ENCODE assay signal across 8 mouse cellular contexts in genomic region chr19:8943047-8943446, GRCm38 (mm10). TPM values are rescaled to one million over a fixed set of nuclear protein-coding genes. Genes with fewer than 3 reads are reported as not detected.
DNase-seq lines count a peak whose midpoint lies in the region; ATAC-seq and TF ChIP-seq lines count a peak whose summit lies in the region.

No protein-coding gene starts in this region.

- H3K4me1 ChIP-seq in lung, embryonic 16.5 days (replicated peaks; ENCODE audit: control insufficient read depth, insufficient read depth, low read length), result peaks cover 31% of the 10 kb centered on the region
- peaks cover 40% of the 10 kb centered on the region for H3K4me1 ChIP-seq in embryonic facial prominence, embryonic 15.5 days
- H3K4me1 ChIP-seq in limb, embryonic 10.5 days, result peaks cover 36% of the 10 kb centered on the region
- peaks cover 12% of the 10 kb centered on the region for H3K4me1 ChIP-seq in olfactory bulb, adult 2 months (ENCODE audit: control insufficient read depth, insufficient read depth, low read length)

- peak overlapping the region; percentile 14; the same call in 1 of the 2 replicates for H3K27ac ChIP-seq in lung, embryonic 16.5 days (ENCODE audit: low read length)
- H3K27ac ChIP-seq in embryonic facial prominence, embryonic 15.5 days (replicated peaks), result peak overlapping the region; percentile 99
- H3K27ac ChIP-seq in limb, embryonic 10.5 days, result peak overlapping the region; percentile 99
- no peak overlapping the region for H3K27ac ChIP-seq in olfactory bulb, adult 2 months (ENCODE audit: insufficient read depth, low read depth, low read length)

- no peaks in the 10 kb centered on the region for H3K9me3 ChIP-seq in lung, embryonic 16.5 days (ENCODE audit: control insufficient read depth, low read length)
- no peaks in the 10 kb centered on the region for H3K9me3 ChIP-seq in embryonic facial prominence, embryonic 15.5 days (replicated peaks)
- H3K9me3 ChIP-seq in limb, embryonic 10.5 days (replicated peaks), result no peaks in the 10 kb centered on the region

- H3K4me2 ChIP-seq in lung, embryonic 16.5 days (ENCODE audit: low read depth, low read length), result peak overlapping the region; percentile 57
- H3K4me2 ChIP-seq in embryonic facial prominence, embryonic 15.5 days (replicated peaks), result peak overlapping the region; percentile 61

- TF ChIP-seq POLR2A in olfactory bulb, adult 2 months (IDR thresholded peaks at IDR 0.05; ENCODE audit: insufficient read depth, low read depth, low read length), result no peak

- WGBS in lung, embryonic 16.5 days, result 51% methylated on average over 2 of the region's 2 CpGs
- WGBS in embryonic facial prominence, embryonic 15.5 days, result 43% methylated on average over 2 of the region's 2 CpGs
- WGBS in limb, embryonic 10.5 days, result 72% methylated on average over 2 of the region's 2 CpGs
- 48% methylated on average over 2 of the region's 2 CpGs for WGBS in olfactory bulb, adult 2 months

- H3K27me3 ChIP-seq in lung, embryonic 16.5 days (ENCODE audit: control insufficient read depth, insufficient read depth, low read depth, low read length), result no peaks in the 10 kb centered on the region
- H3K27me3 ChIP-seq in embryonic facial prominence, embryonic 15.5 days, result no peaks in the 10 kb centered on the region
- H3K27me3 ChIP-seq in limb, embryonic 10.5 days (ENCODE audit: low read depth, poor library complexity, severe bottlenecking), result no peaks in the 10 kb centered on the region

- ATAC-seq in lung, embryonic 16.5 days (ENCODE audit: low read depth), result no peak
- no peak for ATAC-seq in embryonic facial prominence, embryonic 15.5 days (ENCODE audit: insufficient number of reproducible peaks, low FRiP score, low TSS enrichment, low read depth)
- no peak for ATAC-seq in CD4-positive, CD25-positive, alpha-beta regulatory T cell, adult 4 months

- no peak for TF ChIP-seq CTCF in olfactory bulb, adult 2 months (IDR thresholded peaks at IDR 0.05; ENCODE audit: insufficient read depth, low read depth, low read length)

- no peak for DNase-seq in lung, postnatal 14 days
- no peak for DNase-seq in limb, embryonic 10.5 days (ENCODE audit: low spot score)
- no peak for DNase-seq in right cerebral cortex, adult 18-20 months
- DNase-seq in frontal cortex, postnatal 14 days (ENCODE audit: low spot score in 2 of 2), result no peak

- peaks cover 37% of the 10 kb centered on the region for H3K36me3 ChIP-seq in lung, embryonic 16.5 days (ENCODE audit: control insufficient read depth, insufficient read depth, low read length)
- peaks cover 51% of the 10 kb centered on the region for H3K36me3 ChIP-seq in embryonic facial prominence, embryonic 15.5 days
- peaks cover 77% of the 10 kb centered on the region for H3K36me3 ChIP-seq in limb, embryonic 10.5 days

- H3K9ac ChIP-seq in lung, embryonic 16.5 days (ENCODE audit: low read length), result peak overlapping the region; percentile 92
- H3K9ac ChIP-seq in embryonic facial prominence, embryonic 15.5 days, result peak overlapping the region; percentile 97

- H3K4me3 ChIP-seq in lung, embryonic 16.5 days (ENCODE audit: low read length), result peak overlapping the region; percentile 73
- H3K4me3 ChIP-seq in embryonic facial prominence, embryonic 15.5 days (replicated peaks), result peak overlapping the region; percentile 68
- H3K4me3 ChIP-seq in limb, embryonic 10.5 days, result peak overlapping the region; percentile 85
- H3K4me3 ChIP-seq in olfactory bulb, adult 2 months (ENCODE audit: insufficient read depth, low read depth, low read length), result peak overlapping the region; percentile 83

RNA-seq across cellular contexts. Expression of gene Mta2, which starts 1.4 kb away (rescaled TPM):
- polyA plus RNA-seq in lung, embryonic 16.5 days (2015; fragmentation: Nextera tagmentation; extraction: Ambion mirVana), result 149 and 164 TPM in 2 replicates
- polyA plus RNA-seq in embryonic facial prominence, embryonic 15.5 days (2015; fragmentation: Nextera tagmentation; extraction: Ambion mirVana), result 155 and 156 TPM in 2 replicates
- 229 and 233 TPM in 2 replicates for polyA plus RNA-seq in limb, embryonic 10.5 days (2016; fragmentation: Nextera tagmentation; extraction: Ambion mirVana)
- polyA plus RNA-seq in olfactory bulb, adult 2 months (2012; ENCODE audit: insufficient read depth, insufficient read length, low replicate concordance, missing spikeins), result not detected in 2 replicates
- polyA plus RNA-seq in CD4-positive, CD25-positive, alpha-beta regulatory T cell, adult 4 months (2017; shearing (Covaris generic)), result 100 to 1,000 TPM in 1 of 2 experiments, 10 to 100 TPM in 1; 81.7 to 126 TPM

RNA-seq across cellular contexts. Expression of gene Tut1, which starts 10.6 kb away (rescaled TPM):
- polyA plus RNA-seq in lung, embryonic 16.5 days (2015; fragmentation: Nextera tagmentation; extraction: Ambion mirVana), result 27.5 and 28.9 TPM in 2 replicates
- 31.0 and 32.8 TPM in 2 replicates for polyA plus RNA-seq in embryonic facial prominence, embryonic 15.5 days (2015; fragmentation: Nextera tagmentation; extraction: Ambion mirVana)
- 49.6 and 49.7 TPM in 2 replicates for polyA plus RNA-seq in limb, embryonic 10.5 days (2016; fragmentation: Nextera tagmentation; extraction: Ambion mirVana)
- not detected in 2 replicates for polyA plus RNA-seq in olfactory bulb, adult 2 months (2012; ENCODE audit: insufficient read depth, insufficient read length, low replicate concordance, missing spikeins)
- polyA plus RNA-seq in CD4-positive, CD25-positive, alpha-beta regulatory T cell, adult 4 months (2017; shearing (Covaris generic)), result 10 to 100 TPM; 30.3 to 67.9 TPM

RNA-seq across cellular contexts. Expression of gene Eml3, which starts 13.7 kb away (rescaled TPM):
- polyA plus RNA-seq in lung, embryonic 16.5 days (2015; fragmentation: Nextera tagmentation; extraction: Ambion mirVana), result 31.0 and 32.2 TPM in 2 replicates
- 41.3 and 43.1 TPM in 2 replicates for polyA plus RNA-seq in embryonic facial prominence, embryonic 15.5 days (2015; fragmentation: Nextera tagmentation; extraction: Ambion mirVana)
- polyA plus RNA-seq in limb, embryonic 10.5 days (2016; fragmentation: Nextera tagmentation; extraction: Ambion mirVana), result 37.1 and 37.5 TPM in 2 replicates
- polyA plus RNA-seq in olfactory bulb, adult 2 months (2012; ENCODE audit: insufficient read depth, insufficient read length, low replicate concordance, missing spikeins), result not detected in 2 replicates
- 10 to 100 TPM; 18.7 to 24.9 TPM for polyA plus RNA-seq in CD4-positive, CD25-positive, alpha-beta regulatory T cell, adult 4 months (2017; shearing (Covaris generic))

RNA-seq across cellular contexts. Expression of gene Rom1, which starts 13.9 kb away (rescaled TPM):
- 2.8 and 4.0 TPM in 2 replicates for polyA plus RNA-seq in lung, embryonic 16.5 days (2015; fragmentation: Nextera tagmentation; extraction: Ambion mirVana)
- polyA plus RNA-seq in embryonic facial prominence, embryonic 15.5 days (2015; fragmentation: Nextera tagmentation; extraction: Ambion mirVana), result 4.2 and 4.5 TPM in 2 replicates
- 4.1 and 4.3 TPM in 2 replicates for polyA plus RNA-seq in limb, embryonic 10.5 days (2016; fragmentation: Nextera tagmentation; extraction: Ambion mirVana)
- polyA plus RNA-seq in olfactory bulb, adult 2 months (2012; ENCODE audit: insufficient read depth, insufficient read length, low replicate concordance, missing spikeins), result not detected in 2 replicates
- 1 to 10 TPM; 5.1 to 9.2 TPM for polyA plus RNA-seq in CD4-positive, CD25-positive, alpha-beta regulatory T cell, adult 4 months (2017; shearing (Covaris generic))

RNA-seq across cellular contexts. Expression of gene B3gat3, which starts 22.9 kb away (rescaled TPM):
- 40.2 and 43.5 TPM in 2 replicates for polyA plus RNA-seq in lung, embryonic 16.5 days (2015; fragmentation: Nextera tagmentation; extraction: Ambion mirVana)
- polyA plus RNA-seq in embryonic facial prominence, embryonic 15.5 days (2015; fragmentation: Nextera tagmentation; extraction: Ambion mirVana), result 51.5 and 53.3 TPM in 2 replicates
- polyA plus RNA-seq in limb, embryonic 10.5 days (2016; fragmentation: Nextera tagmentation; extraction: Ambion mirVana), result 47.0 and 48.1 TPM in 2 replicates
- polyA plus RNA-seq in olfactory bulb, adult 2 months (2012; ENCODE audit: insufficient read depth, insufficient read length, low replicate concordance, missing spikeins), result not detected in 2 replicates
- 10 to 100 TPM; 18.4 to 19.6 TPM for polyA plus RNA-seq in CD4-positive, CD25-positive, alpha-beta regulatory T cell, adult 4 months (2017; shearing (Covaris generic))

Comparison
In these comparisons a context has a peak if more than half of its experiments do, and no peak if none do; other contexts are left out.
1. RNA of gene Tut1, which starts 10.6 kb away (polyA plus RNA-seq): 30.3 to 67.9 TPM in CD4-positive, CD25-positive, alpha-beta regulatory T cell, adult 4 months, 49.6 to 49.7 TPM in limb, embryonic 10.5 days, 31.0 to 32.8 TPM in embryonic facial prominence, embryonic 15.5 days and 27.5 to 28.9 TPM in lung, embryonic 16.5 days; not detected in olfactory bulb, adult 2 months; every median in the first group is over 10 times any median in the second.
2. Peak in every context shown above with its lines, with median percentiles within 50 percentile points of each other: H3K4me3 ChIP-seq.